Mouse (Mus musculus) lung, adult 2 months (tissue): ENCODE measurements at regions not wholly inside any gene's neighbourhood (a gene's known extent, or its start where the extent isn't known, plus 50 kb on each side); places are given as distances from the start of the nearest gene placed in this dataset.

Experiments
- CTCF ChIP-seq: fragments of 200-500 bp; IDR thresholded peaks from 2 replicates; pipeline ENCODE4 v1.5.1; 2011; ENCODE audit warnings: mild to moderate bottlenecking, low read length, control low read depth; ENCODE audit not compliant: insufficient read depth
- POLR2A ChIP-seq: fragments of 200-500 bp; IDR thresholded peaks from 2 replicates; pipeline ENCODE4 v1.6.1; 2011; ENCODE audit warnings: low read depth, mild to moderate bottlenecking, control low read depth, low read length, borderline replicate concordance; ENCODE audit errors: extremely low read depth

GRCm38 (mm10) chrX:51892716-51893115, 79.9 kb downstream of the 1700080O16Rik start:
- TF ChIP-seq CTCF (no peak), POLR2A (no peak)
